Comparison of ENCODE assay signal across 10 mouse cellular contexts in genomic region chr7:29067758-29068157, GRCm38 (mm10). TPM values are rescaled to one million over a fixed set of nuclear protein-coding genes. Genes with fewer than 3 reads are reported as not detected.
DNase-seq lines count a peak whose midpoint lies in the region; ATAC-seq and TF ChIP-seq lines count a peak whose summit lies in the region.
"Had no signal": no experiment of that assay in that cellular context is flagged by ENCODE, and none has a peak within 500 bp of the region (broad histone marks: within the 10 kb centered on the region; RNA-seq: fewer than 3 reads in every experiment).

No protein-coding gene starts in this region.

- WGBS in embryonic facial prominence, embryonic 14.5 days, result 24% methylated on average over 14 of the region's 15 CpGs
- WGBS in stomach, embryonic 16.5 days, result 7% methylated on average over 15 of the region's 15 CpGs

- no peaks in the 10 kb centered on the region for H3K9me3 ChIP-seq in embryonic facial prominence, embryonic 14.5 days (ENCODE audit: control insufficient read depth, low read length)
- no peaks in the 10 kb centered on the region for H3K9me3 ChIP-seq in stomach, embryonic 16.5 days (replicated peaks; ENCODE audit: control insufficient read depth, low read length)
- H3K9me3 ChIP-seq: limb, embryonic 15.5 days had no signal

- peaks cover 6% of the 10 kb centered on the region for H3K27me3 ChIP-seq in embryonic facial prominence, embryonic 14.5 days (replicated peaks; ENCODE audit: control insufficient read depth, insufficient read depth, low read length)
- peaks cover 16% of the 10 kb centered on the region for H3K27me3 ChIP-seq in stomach, embryonic 16.5 days (ENCODE audit: control insufficient read depth, insufficient read depth, low read length)

- peak; percentile 32 for DNase-seq in thymus, postnatal 14 days
- DNase-seq in thymus, postnatal 25 days, result no peak
- DNase-seq in embryonic facial prominence, embryonic 14.5 days (ENCODE audit: low spot score), result peak; percentile 14
- DNase-seq in liver, result peak; percentile 68
- no peak for DNase-seq in right cerebral cortex, postnatal 4 days
- DNase-seq in cerebellum, postnatal 36 days, result no peak
- no peak for DNase-seq in layer of hippocampus, adult 2 months (ENCODE audit: low spot score in 2 of 2)
- DNase-seq: gastrocnemius, postnatal 10 days had no signal

- H3K9ac ChIP-seq in embryonic facial prominence, embryonic 14.5 days (ENCODE audit: low read depth, low read length), result no peak overlapping the region
- H3K9ac ChIP-seq in stomach, embryonic 16.5 days (ENCODE audit: low read length), result no peak overlapping the region
- H3K9ac ChIP-seq: limb, embryonic 15.5 days had no signal

- ATAC-seq in embryonic facial prominence, embryonic 14.5 days (ENCODE audit: low read depth), result no peak
- peak; percentile 54 for ATAC-seq in stomach, embryonic 16.5 days (ENCODE audit: insufficient read depth, low FRiP score)

- no peaks in the 10 kb centered on the region for H3K4me1 ChIP-seq in embryonic facial prominence, embryonic 14.5 days (ENCODE audit: control insufficient read depth, insufficient read depth, low read length)
- H3K4me1 ChIP-seq in stomach, embryonic 16.5 days (ENCODE audit: control insufficient read depth, insufficient read depth, low read length), result no peaks in the 10 kb centered on the region

- H3K4me3 ChIP-seq in embryonic facial prominence, embryonic 14.5 days (ENCODE audit: low read depth, low read length), result no peak overlapping the region
- H3K4me3 ChIP-seq in stomach, embryonic 16.5 days (replicated peaks; ENCODE audit: low read length), result no peak overlapping the region
- H3K4me3 ChIP-seq in layer of hippocampus, adult 2 months, result no peak overlapping the region
- H3K4me3 ChIP-seq: limb, embryonic 15.5 days had no signal

- no peaks in the 10 kb centered on the region for H3K36me3 ChIP-seq in embryonic facial prominence, embryonic 14.5 days (ENCODE audit: control insufficient read depth, insufficient read depth, low read length)
- no peaks in the 10 kb centered on the region for H3K36me3 ChIP-seq in stomach, embryonic 16.5 days (ENCODE audit: control insufficient read depth, insufficient read depth, low read length)
- H3K36me3 ChIP-seq: limb, embryonic 15.5 days had no signal

- no peak for TF ChIP-seq CTCF in layer of hippocampus, adult 2 months (conservative IDR thresholded peaks at IDR 0.05)

- no peak overlapping the region for H3K27ac ChIP-seq in embryonic facial prominence, embryonic 14.5 days (replicated peaks; ENCODE audit: low read depth, low read length)
- H3K27ac ChIP-seq in stomach, embryonic 16.5 days (ENCODE audit: low read length), result no peak overlapping the region
- H3K27ac ChIP-seq in layer of hippocampus, adult 2 months, result no peak overlapping the region
- H3K27ac ChIP-seq: limb, embryonic 15.5 days had no signal

- no peak overlapping the region for H3K4me2 ChIP-seq in embryonic facial prominence, embryonic 14.5 days (ENCODE audit: low read depth, low read length)
- no peak overlapping the region for H3K4me2 ChIP-seq in stomach, embryonic 16.5 days (ENCODE audit: low read depth, low read length)
- H3K4me2 ChIP-seq: limb, embryonic 15.5 days had no signal

RNA-seq across cellular contexts. Expression of gene Ryr1, which starts 57.2 kb away (rescaled TPM):
- polyA plus RNA-seq in embryonic facial prominence, embryonic 14.5 days (2014; fragmentation: Nextera tagmentation; extraction: Ambion mirVana), result 10.6 and 11.5 TPM in 2 replicates
- polyA plus RNA-seq in stomach, embryonic 16.5 days (2015; fragmentation: Nextera tagmentation; extraction: Ambion mirVana), result 0.45 and 2.6 TPM in 2 replicates
- total RNA-seq in layer of hippocampus, adult 2 months (2021), result 10 to 100 TPM; 19.6 to 23.3 TPM

Comparison
In these comparisons a context has a peak if more than half of its experiments do, and no peak if none do; other contexts are left out.
1. DNase-seq: peak in thymus, postnatal 14 days (single experiment), embryonic facial prominence, embryonic 14.5 days (single experiment) and liver (single experiment); none in thymus, postnatal 25 days (single experiment), right cerebral cortex, postnatal 4 days (single experiment), cerebellum, postnatal 36 days (0 of 2) and layer of hippocampus, adult 2 months (0 of 2).